Mouse (Mus musculus): ENCODE measurements around the gene Use1. TPM values are rescaled to one million over a fixed set of nuclear protein-coding genes. Genes with fewer than 3 reads are reported as not detected.

Gene Use1
- polyA plus RNA-seq, 1 experiment, result 127 TPM

DNA sequence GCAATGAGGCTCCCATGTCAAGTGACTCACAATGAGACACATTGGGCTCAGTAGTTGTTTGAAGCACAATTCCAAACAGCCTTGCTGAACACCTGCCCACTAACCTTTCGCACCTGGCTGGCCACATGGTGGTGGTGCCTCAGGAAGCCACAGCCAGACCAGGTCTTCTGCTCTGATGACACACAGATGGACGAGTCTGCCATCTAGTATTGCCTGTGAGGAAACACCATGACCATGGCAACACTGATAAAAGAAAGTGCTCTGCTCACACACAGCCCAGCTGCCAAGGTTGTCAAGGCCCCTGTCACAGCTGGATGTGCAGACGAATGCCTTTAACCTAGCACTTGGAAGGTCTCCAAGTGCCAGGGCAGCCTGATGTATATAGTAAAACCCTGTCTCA is 15.5 kb upstream of the Use1 start:
- DNase-seq, result no peak
- 74% methylated on average over 3 of the region's 3 CpGs for WGBS
- Histone ChIP-seq H3K36me3 (ENCODE audit: control insufficient read depth, insufficient read depth, low read length) (no peaks in the 10 kb centered on the region), H3K27ac (ENCODE audit: insufficient read depth, low read depth, low read length) (no peak overlapping the region), H3K4me3 (ENCODE audit: insufficient read depth, low read depth, low read length) (no peak overlapping the region), H3K4me1 (ENCODE audit: control insufficient read depth, insufficient read depth, low read length) (no peaks in the 10 kb centered on the region), H3K27me3 (replicated peaks; ENCODE audit: control insufficient read depth, insufficient read depth, low read length) (no peaks in the 10 kb centered on the region)
- TF ChIP-seq POLR2A (IDR thresholded peaks at IDR 0.05; ENCODE audit: low read depth, low read length), result no peak
- no peak for TF ChIP-seq CTCF (conservative IDR thresholded peaks at IDR 0.05; ENCODE audit: insufficient read depth, insufficient read length, low read depth, low read length)

DNA sequence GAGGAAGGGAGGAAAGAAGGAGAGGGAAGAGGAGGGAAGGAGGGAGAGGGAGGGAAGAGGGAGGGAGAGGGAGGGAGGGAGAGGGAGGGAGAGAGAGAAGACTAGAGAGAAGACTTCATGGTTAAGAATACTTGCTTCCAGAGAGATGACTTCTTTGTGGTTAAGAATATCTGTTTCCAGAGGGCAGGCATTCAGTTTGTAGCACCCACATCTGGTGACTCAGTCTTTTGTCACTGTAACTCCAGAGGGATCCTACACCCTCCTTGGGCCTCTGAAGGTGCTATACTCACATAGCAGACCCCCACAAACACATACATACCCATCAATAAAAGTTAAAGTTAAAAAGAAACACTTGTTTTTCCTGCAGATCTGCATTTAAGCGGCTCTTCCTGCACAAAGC is 15.1 kb upstream of the Use1 start:
- no peaks in the 10 kb centered on the region for H3K4me1 ChIP-seq (ENCODE audit: control insufficient read depth, insufficient read depth, low read length)
- no peak for TF ChIP-seq POLR2A (IDR thresholded peaks at IDR 0.05; ENCODE audit: low read depth, low read length)
- TF ChIP-seq CTCF (conservative IDR thresholded peaks at IDR 0.05; ENCODE audit: insufficient read depth, insufficient read length, low read depth, low read length), result no peak
- no peak overlapping the region for H3K27ac ChIP-seq (ENCODE audit: insufficient read depth, low read depth, low read length)
- no peaks in the 10 kb centered on the region for H3K27me3 ChIP-seq (replicated peaks; ENCODE audit: control insufficient read depth, insufficient read depth, low read length)
- H3K36me3 ChIP-seq (ENCODE audit: control insufficient read depth, insufficient read depth, low read length), result no peaks in the 10 kb centered on the region
- WGBS, result 95% methylated on average over 1 of the region's 1 CpGs
- DNase-seq, result no peak
- H3K4me3 ChIP-seq (ENCODE audit: insufficient read depth, low read depth, low read length), result no peak overlapping the region

DNA sequence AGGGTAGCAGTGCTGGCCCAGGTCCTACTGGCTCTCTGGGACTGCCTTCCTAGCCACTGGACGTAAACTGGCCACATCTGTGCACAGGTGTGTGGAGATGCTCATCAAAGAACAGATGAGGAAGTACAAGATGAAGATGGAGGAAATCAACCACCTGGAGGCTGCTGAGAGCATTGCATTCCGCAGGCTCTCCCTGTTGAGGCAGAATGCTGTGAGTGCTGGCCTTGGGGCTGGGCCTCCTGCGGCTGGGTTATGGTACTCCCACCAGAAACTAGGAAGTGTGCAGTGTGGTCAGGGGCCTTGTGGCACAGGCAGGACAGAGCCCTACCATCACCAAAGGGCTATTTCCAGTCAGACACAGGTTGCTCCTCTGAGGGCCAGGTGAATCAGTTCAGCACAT is 8.6 kb upstream of the Use1 start:
- TF ChIP-seq POLR2A (IDR thresholded peaks at IDR 0.05; ENCODE audit: low read depth, low read length) (no peak), CTCF (conservative IDR thresholded peaks at IDR 0.05; ENCODE audit: insufficient read depth, insufficient read length, low read depth, low read length) (no peak)
- H3K36me3 ChIP-seq (ENCODE audit: control insufficient read depth, insufficient read depth, low read length), result no peaks in the 10 kb centered on the region
- 86% methylated on average over 3 of the region's 3 CpGs for WGBS

GRCm38 (mm10) chr8:71367529-71368176 is 1.0 kb downstream of the Use1 start:
- Histone ChIP-seq H3K27me3 (replicated peaks; ENCODE audit: control insufficient read depth, insufficient read depth, low read length) (no peaks in the 10 kb centered on the region), H3K27ac (ENCODE audit: insufficient read depth, low read depth, low read length) (peak overlapping the region; percentile 94), H3K36me3 (ENCODE audit: control insufficient read depth, insufficient read depth, low read length) (no peaks in the 10 kb centered on the region; the same call in 1 of the 2 replicates), H3K4me3 (ENCODE audit: insufficient read depth, low read depth, low read length) (peak overlapping the region; percentile 76), H3K4me1 (ENCODE audit: control insufficient read depth, insufficient read depth, low read length) (no peaks in the 10 kb centered on the region; the same call in 1 of the 2 replicates)
- no peak for DNase-seq
- 17% methylated on average over 17 of the region's 17 CpGs for WGBS
- TF ChIP-seq CTCF (conservative IDR thresholded peaks at IDR 0.05; ENCODE audit: insufficient read depth, insufficient read length, low read depth, low read length), result no peak
- TF ChIP-seq POLR2A (IDR thresholded peaks at IDR 0.05; ENCODE audit: low read depth, low read length), result no peak

More for the DNA sequence above, 8.6 kb upstream of the Use1 start:
- H3K4me3 ChIP-seq (ENCODE audit: insufficient read depth, low read depth, low read length), result no peak overlapping the region
- no peaks in the 10 kb centered on the region for H3K27me3 ChIP-seq (replicated peaks; ENCODE audit: control insufficient read depth, insufficient read depth, low read length)
- no peak overlapping the region for H3K27ac ChIP-seq (ENCODE audit: insufficient read depth, low read depth, low read length)
- no peaks in the 10 kb centered on the region for H3K4me1 ChIP-seq (ENCODE audit: control insufficient read depth, insufficient read depth, low read length)
- DNase-seq, result no peak

DNA sequence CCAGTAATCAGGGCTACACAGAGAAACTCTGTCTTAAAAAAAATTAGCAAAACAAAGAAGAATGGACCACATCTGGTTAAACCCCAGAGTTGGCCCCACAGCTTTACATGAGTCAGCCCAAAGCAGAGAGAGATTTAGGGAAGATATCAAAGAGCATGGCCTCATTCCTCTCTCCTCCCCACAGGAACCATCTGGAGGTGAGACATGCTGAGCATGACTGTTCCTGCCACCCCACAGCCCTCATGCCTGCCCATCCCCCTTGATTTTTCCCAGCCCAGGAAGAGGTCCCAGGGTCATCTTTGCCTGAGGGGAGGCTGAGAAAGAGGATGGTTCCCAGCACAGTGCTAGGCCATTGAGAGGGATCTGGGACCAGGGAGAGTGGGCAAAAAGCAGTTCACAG is 1.7 kb downstream of the Use1 start:
- TF ChIP-seq POLR2A (IDR thresholded peaks at IDR 0.05; ENCODE audit: low read depth, low read length) (no peak), CTCF (conservative IDR thresholded peaks at IDR 0.05; ENCODE audit: insufficient read depth, insufficient read length, low read depth, low read length) (no peak)
- Histone ChIP-seq H3K27ac (ENCODE audit: insufficient read depth, low read depth, low read length) (no peak overlapping the region), H3K4me1 (ENCODE audit: control insufficient read depth, insufficient read depth, low read length) (no peaks in the 10 kb centered on the region; the same call in 1 of the 2 replicates), H3K4me3 (ENCODE audit: insufficient read depth, low read depth, low read length) (no peak overlapping the region), H3K27me3 (replicated peaks; ENCODE audit: control insufficient read depth, insufficient read depth, low read length) (no peaks in the 10 kb centered on the region), H3K36me3 (ENCODE audit: control insufficient read depth, insufficient read depth, low read length) (no peaks in the 10 kb centered on the region; the same call in 1 of the 2 replicates)
- DNase-seq, result no peak

- DNase-seq, result no peak
Measured at GRCm38 (mm10) chr8:71369040-71369718, 2.5 kb downstream of the Use1 start.

DNA sequence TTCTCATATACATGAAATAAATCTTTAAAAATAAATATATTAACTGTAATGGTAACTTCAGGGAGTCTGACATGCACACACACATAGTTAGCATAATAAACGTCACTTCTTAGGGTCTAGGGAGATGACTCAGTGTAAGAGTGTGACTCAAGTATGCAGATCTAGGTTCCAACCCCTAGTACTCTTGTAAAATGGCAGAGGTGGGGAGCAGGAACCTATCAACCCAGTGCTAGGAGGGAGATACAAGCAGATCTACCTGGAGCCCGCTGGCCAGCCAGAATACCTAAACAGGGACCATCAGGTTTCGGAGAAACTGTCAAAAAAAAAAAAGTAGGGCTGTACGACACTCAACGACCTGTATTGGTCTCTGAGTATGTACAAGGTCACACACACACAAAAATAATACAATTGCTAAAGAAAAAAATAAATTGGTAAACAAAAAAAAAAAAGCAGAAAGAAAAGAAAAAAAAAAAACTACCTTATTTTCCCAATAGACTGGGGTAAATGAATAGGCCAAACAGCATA is 4.1 kb downstream of the Use1 start:
- TF ChIP-seq POLR2A (IDR thresholded peaks at IDR 0.05; ENCODE audit: low read depth, low read length) (no peak), CTCF (conservative IDR thresholded peaks at IDR 0.05; ENCODE audit: insufficient read depth, insufficient read length, low read depth, low read length) (no peak)
- Histone ChIP-seq H3K27ac (ENCODE audit: insufficient read depth, low read depth, low read length) (no peak overlapping the region), H3K4me1 (ENCODE audit: control insufficient read depth, insufficient read depth, low read length) (peaks cover 10% of the 10 kb centered on the region; the same call in 1 of the 2 replicates), H3K36me3 (ENCODE audit: control insufficient read depth, insufficient read depth, low read length) (peaks cover 2% of the 10 kb centered on the region; the same call in 1 of the 2 replicates), H3K27me3 (replicated peaks; ENCODE audit: control insufficient read depth, insufficient read depth, low read length) (no peaks in the 10 kb centered on the region), H3K4me3 (ENCODE audit: insufficient read depth, low read depth, low read length) (no peak overlapping the region)
- no peak for DNase-seq
- 20% methylated on average over 5 of the region's 5 CpGs for WGBS

More at GRCm38 (mm10) chr8:71369040-71369718, 2.5 kb downstream of the Use1 start:
- H3K4me3 ChIP-seq (ENCODE audit: insufficient read depth, low read depth, low read length), result no peak overlapping the region
- no peak for TF ChIP-seq POLR2A (IDR thresholded peaks at IDR 0.05; ENCODE audit: low read depth, low read length)
- no peak for TF ChIP-seq CTCF (conservative IDR thresholded peaks at IDR 0.05; ENCODE audit: insufficient read depth, insufficient read length, low read depth, low read length)
- no peaks in the 10 kb centered on the region; the same call in 1 of the 2 replicates for H3K4me1 ChIP-seq (ENCODE audit: control insufficient read depth, insufficient read depth, low read length)
- no peaks in the 10 kb centered on the region for H3K27me3 ChIP-seq (replicated peaks; ENCODE audit: control insufficient read depth, insufficient read depth, low read length)
- WGBS, result 95% methylated on average over 10 of the region's 10 CpGs
- H3K27ac ChIP-seq (ENCODE audit: insufficient read depth, low read depth, low read length), result no peak overlapping the region
- no peaks in the 10 kb centered on the region; the same call in 1 of the 2 replicates for H3K36me3 ChIP-seq (ENCODE audit: control insufficient read depth, insufficient read depth, low read length)

All from kidney, adult 2 months (tissue).